16 mouse cellular contexts compared by ENCODE assay signal in genomic region chr19:58590251-58590936, GRCm38 (mm10).
DNase-seq lines count a peak whose midpoint lies in the region; ATAC-seq and TF ChIP-seq lines count a peak whose summit lies in the region.
"Had no signal": no experiment of that assay in that cellular context is flagged by ENCODE, and none has a peak within 500 bp of the region (broad histone marks: within the 10 kb centered on the region; RNA-seq: fewer than 3 reads in every experiment).

No protein-coding gene starts in this region.

- 44% methylated on average over 6 of the region's 6 CpGs for WGBS in forebrain, postnatal 0 days
- WGBS in forebrain, embryonic 12.5 days = 75% methylated on average over 6 of the region's 6 CpGs
- 77% methylated on average over 6 of the region's 6 CpGs for WGBS in midbrain, embryonic 10.5 days
- 70% methylated on average over 6 of the region's 6 CpGs for WGBS in midbrain, embryonic 13.5 days
- 76% methylated on average over 6 of the region's 6 CpGs for WGBS in intestine, embryonic 15.5 days

- H3K27me3 ChIP-seq in forebrain, postnatal 0 days (ENCODE audit: insufficient read depth, low read length) = no peaks in the 10 kb centered on the region
- no peaks in the 10 kb centered on the region for H3K27me3 ChIP-seq in forebrain, embryonic 12.5 days
- no peaks in the 10 kb centered on the region for H3K27me3 ChIP-seq in midbrain, embryonic 10.5 days (ENCODE audit: low read depth, poor library complexity, severe bottlenecking)
- no peaks in the 10 kb centered on the region for H3K27me3 ChIP-seq in midbrain, embryonic 13.5 days
- H3K27me3 ChIP-seq in intestine, embryonic 15.5 days (replicated peaks) = no peaks in the 10 kb centered on the region
- H3K27me3 ChIP-seq: heart, embryonic 15.5 days; hindbrain, embryonic 13.5 days; limb, embryonic 15.5 days; neural tube, embryonic 15.5 days had no signal

- H3K4me3 ChIP-seq in forebrain, postnatal 0 days (ENCODE audit: low read depth, low read length) = no peak overlapping the region
- no peak overlapping the region for H3K4me3 ChIP-seq in forebrain, embryonic 12.5 days (replicated peaks)
- no peak overlapping the region for H3K4me3 ChIP-seq in midbrain, embryonic 10.5 days
- H3K4me3 ChIP-seq in midbrain, embryonic 13.5 days (replicated peaks) = no peak overlapping the region
- no peak overlapping the region for H3K4me3 ChIP-seq in intestine, embryonic 15.5 days (replicated peaks)
- H3K4me3 ChIP-seq: heart, embryonic 15.5 days; hindbrain, embryonic 13.5 days; limb, embryonic 15.5 days; neural tube, embryonic 15.5 days had no signal

- H3K27ac ChIP-seq in forebrain, postnatal 0 days (ENCODE audit: low read depth, low read length) = no peak overlapping the region
- H3K27ac ChIP-seq in forebrain, embryonic 12.5 days = no peak overlapping the region
- no peak overlapping the region for H3K27ac ChIP-seq in midbrain, embryonic 10.5 days (replicated peaks)
- no peak overlapping the region for H3K27ac ChIP-seq in midbrain, embryonic 13.5 days
- H3K27ac ChIP-seq in intestine, embryonic 15.5 days = no peak overlapping the region
- H3K27ac ChIP-seq: heart, embryonic 15.5 days; hindbrain, embryonic 13.5 days; limb, embryonic 15.5 days; neural tube, embryonic 15.5 days had no signal

- H3K9me3 ChIP-seq in forebrain, postnatal 0 days (ENCODE audit: low read length) = no peaks in the 10 kb centered on the region
- no peaks in the 10 kb centered on the region for H3K9me3 ChIP-seq in forebrain, embryonic 12.5 days
- H3K9me3 ChIP-seq in midbrain, embryonic 10.5 days (replicated peaks) = peaks cover 10% of the 10 kb centered on the region
- H3K9me3 ChIP-seq in midbrain, embryonic 13.5 days = no peaks in the 10 kb centered on the region
- no peaks in the 10 kb centered on the region; the same call in 1 of the 2 replicates for H3K9me3 ChIP-seq in intestine, embryonic 15.5 days
- H3K9me3 ChIP-seq: heart, embryonic 15.5 days; hindbrain, embryonic 13.5 days; neural tube, embryonic 15.5 days had no signal

- no peak for ATAC-seq in forebrain, postnatal 0 days
- ATAC-seq in forebrain, embryonic 12.5 days (ENCODE audit: low FRiP score) = no peak
- ATAC-seq in midbrain, embryonic 13.5 days = no peak
- ATAC-seq in intestine, embryonic 15.5 days = no peak
- ATAC-seq: intestine, postnatal 0 days had no signal

- H3K36me3 ChIP-seq in forebrain, postnatal 0 days (ENCODE audit: insufficient read depth) = no peaks in the 10 kb centered on the region
- no peaks in the 10 kb centered on the region for H3K36me3 ChIP-seq in forebrain, embryonic 12.5 days (replicated peaks)
- H3K36me3 ChIP-seq in midbrain, embryonic 10.5 days = no peaks in the 10 kb centered on the region
- H3K36me3 ChIP-seq in midbrain, embryonic 13.5 days = no peaks in the 10 kb centered on the region
- H3K36me3 ChIP-seq in intestine, embryonic 15.5 days = no peaks in the 10 kb centered on the region
- H3K36me3 ChIP-seq: heart, embryonic 15.5 days; hindbrain, embryonic 13.5 days; limb, embryonic 15.5 days; neural tube, embryonic 15.5 days had no signal

- H3K4me2 ChIP-seq in forebrain, postnatal 0 days (ENCODE audit: low read depth) = no peak overlapping the region
- no peak overlapping the region for H3K4me2 ChIP-seq in forebrain, embryonic 12.5 days
- H3K4me2 ChIP-seq in midbrain, embryonic 13.5 days (replicated peaks) = no peak overlapping the region
- no peak overlapping the region for H3K4me2 ChIP-seq in intestine, embryonic 15.5 days (replicated peaks)
- H3K4me2 ChIP-seq: heart, embryonic 15.5 days; hindbrain, embryonic 13.5 days; limb, embryonic 15.5 days; neural tube, embryonic 15.5 days had no signal

- TF ChIP-seq CTCF in forebrain, postnatal 0 days (IDR thresholded peaks at IDR 0.05; ENCODE audit: low read depth) = no peak

- no peaks in the 10 kb centered on the region for H3K4me1 ChIP-seq in forebrain, postnatal 0 days (ENCODE audit: insufficient read depth)
- H3K4me1 ChIP-seq in forebrain, embryonic 12.5 days = no peaks in the 10 kb centered on the region
- H3K4me1 ChIP-seq in midbrain, embryonic 10.5 days = 0 out of 2 replicates have a peak, but pooled peaks cover 3% of the 10 kb centered on the region
- no peaks in the 10 kb centered on the region for H3K4me1 ChIP-seq in midbrain, embryonic 13.5 days (replicated peaks)
- no peaks in the 10 kb centered on the region for H3K4me1 ChIP-seq in intestine, embryonic 15.5 days (replicated peaks)
- H3K4me1 ChIP-seq: heart, embryonic 15.5 days; hindbrain, embryonic 13.5 days; limb, embryonic 15.5 days; neural tube, embryonic 15.5 days had no signal

- peak; percentile 41 for DNase-seq in forebrain, postnatal 0 days
- peak; percentile 6 for DNase-seq in midbrain, embryonic 10.5 days (ENCODE audit: low spot score)
- DNase-seq in layer of hippocampus, adult 9-10 months (ENCODE audit: low spot score) = peak; percentile 61
- peak; percentile 4 to 25 for DNase-seq in right cerebral cortex, postnatal 36 days (ENCODE audit: low spot score in 2 of 2)
- no peak for DNase-seq in testis, postnatal 10 days (ENCODE audit: low spot score)
- DNase-seq: adrenal gland, adult 2 months; kidney, postnatal 25 days; thymus, postnatal 36 days had no signal

- H3K9ac ChIP-seq in forebrain, postnatal 0 days = no peak overlapping the region
- no peak overlapping the region for H3K9ac ChIP-seq in forebrain, embryonic 12.5 days
- no peak overlapping the region for H3K9ac ChIP-seq in midbrain, embryonic 13.5 days (replicated peaks)
- no peak overlapping the region for H3K9ac ChIP-seq in intestine, embryonic 15.5 days
- H3K9ac ChIP-seq: heart, embryonic 15.5 days; hindbrain, embryonic 13.5 days; limb, embryonic 15.5 days; neural tube, embryonic 15.5 days had no signal
